In genomic region chr5:136566001-136566811, GRCm38 (mm10) we compare ENCODE assay signal across 8 mouse cellular contexts. TPM values are rescaled to one million over a fixed set of nuclear protein-coding genes. Genes with fewer than 3 reads are reported as not detected.
DNase-seq lines count a peak whose midpoint lies in the region; ATAC-seq and TF ChIP-seq lines count a peak whose summit lies in the region.

No protein-coding gene starts in this region.

- H3K4me2 ChIP-seq in forebrain, embryonic 15.5 days (replicated peaks): peak overlapping the region; percentile 95
- peak overlapping the region; percentile 99 for H3K4me2 ChIP-seq in lung, embryonic 14.5 days
- H3K4me2 ChIP-seq in neural tube, embryonic 15.5 days: peak overlapping the region; percentile 98

- H3K27me3 ChIP-seq in E14TG2a.4 (ENCODE audit: insufficient read depth, low read length): peaks cover 50% of the 10 kb centered on the region
- H3K27me3 ChIP-seq in forebrain, embryonic 15.5 days: peaks cover 29% of the 10 kb centered on the region
- peaks cover 22% of the 10 kb centered on the region for H3K27me3 ChIP-seq in lung, embryonic 14.5 days (ENCODE audit: insufficient read depth, low read length)
- H3K27me3 ChIP-seq in neural tube, embryonic 15.5 days (replicated peaks): peaks cover 8% of the 10 kb centered on the region; the same call in 1 of the 2 replicates

- WGBS in forebrain, embryonic 15.5 days: under 1% methylated on average over 75 of the region's 79 CpGs
- under 1% methylated on average over 55 of the region's 79 CpGs for WGBS in lung, embryonic 14.5 days
- under 1% methylated on average over 56 of the region's 79 CpGs for WGBS in neural tube, embryonic 15.5 days

- no peaks in the 10 kb centered on the region for H3K36me3 ChIP-seq in E14TG2a.4 (ENCODE audit: insufficient read depth, low read length)
- no peaks in the 10 kb centered on the region for H3K36me3 ChIP-seq in forebrain, embryonic 15.5 days
- no peaks in the 10 kb centered on the region for H3K36me3 ChIP-seq in lung, embryonic 14.5 days (ENCODE audit: insufficient read depth)
- H3K36me3 ChIP-seq in neural tube, embryonic 15.5 days: no peaks in the 10 kb centered on the region

- peak; percentile 66 for DNase-seq in cerebellum, adult 11 months
- DNase-seq in heart, postnatal 14 days: peak; percentile 72 to 80
- DNase-seq in kidney, postnatal 4 days: peak; percentile 72 to 80
- DNase-seq in lung, embryonic 14.5 days: peak; percentile 77
- DNase-seq in testis, postnatal 10 days (ENCODE audit: low spot score): peak; percentile 68

- peak overlapping the region; percentile 90 for H3K9ac ChIP-seq in forebrain, embryonic 15.5 days (replicated peaks)
- peak overlapping the region; percentile 75 for H3K9ac ChIP-seq in lung, embryonic 14.5 days
- peak overlapping the region; percentile 97 for H3K9ac ChIP-seq in neural tube, embryonic 15.5 days (replicated peaks)

- intact Hi-C loops in heart, postnatal 14 days (cut with DNase I): loop anchor here (5.0 kb wide), 4 partner anchors 94 to 284 kb away; no protein-coding TSS in a partner anchor

- H3K4me3 ChIP-seq in E14TG2a.4 (replicated peaks; ENCODE audit: low read length): peak overlapping the region; percentile 98
- H3K4me3 ChIP-seq in forebrain, embryonic 15.5 days: peak overlapping the region; percentile 76
- H3K4me3 ChIP-seq in lung, embryonic 14.5 days (ENCODE audit: low read depth, low read length): peak overlapping the region; percentile 64
- peak overlapping the region; percentile 98 for H3K4me3 ChIP-seq in neural tube, embryonic 15.5 days (replicated peaks)

- peak; percentile 38 for ATAC-seq in forebrain, embryonic 15.5 days (replicated peaks)
- ATAC-seq in lung, embryonic 14.5 days (ENCODE audit: insufficient read depth): peak; percentile 48
- ATAC-seq in neural tube, embryonic 15.5 days (ENCODE audit: low FRiP score): peak; percentile 51

- peak overlapping the region; percentile 96 for H3K27ac ChIP-seq in forebrain, embryonic 15.5 days (replicated peaks)
- H3K27ac ChIP-seq in lung, embryonic 14.5 days (ENCODE audit: low read depth): peak overlapping the region; percentile 93
- H3K27ac ChIP-seq in neural tube, embryonic 15.5 days (replicated peaks): peak overlapping the region; percentile 97

- H3K4me1 ChIP-seq in E14TG2a.4 (replicated peaks; ENCODE audit: low read depth, low read length): peaks cover 56% of the 10 kb centered on the region
- peaks cover 50% of the 10 kb centered on the region for H3K4me1 ChIP-seq in forebrain, embryonic 15.5 days
- H3K4me1 ChIP-seq in lung, embryonic 14.5 days (ENCODE audit: insufficient read depth): peaks cover 15% of the 10 kb centered on the region
- peaks cover 44% of the 10 kb centered on the region for H3K4me1 ChIP-seq in neural tube, embryonic 15.5 days

- H3K9me3 ChIP-seq in E14TG2a.4 (ENCODE audit: low read length): no peaks in the 10 kb centered on the region
- H3K9me3 ChIP-seq in forebrain, embryonic 15.5 days: no peaks in the 10 kb centered on the region
- no peaks in the 10 kb centered on the region for H3K9me3 ChIP-seq in lung, embryonic 14.5 days (ENCODE audit: low read depth, low read length)
- H3K9me3 ChIP-seq in neural tube, embryonic 15.5 days (replicated peaks): no peaks in the 10 kb centered on the region

- TF ChIP-seq CTCF in E14TG2a.4 (conservative IDR thresholded peaks at IDR 0.05; ENCODE audit: low read length): no peak
- no peak for TF ChIP-seq CTCF in lung, embryonic 14.5 days (IDR thresholded peaks at IDR 0.05; ENCODE audit: low read depth)

RNA-seq across cellular contexts. Expression of gene Cux1, which starts 1.1 kb away (rescaled TPM):
- polyA plus RNA-seq in forebrain, embryonic 15.5 days (2015; fragmentation: Nextera tagmentation; extraction: Ambion mirVana): 144 and 146 TPM in 2 replicates
- total RNA-seq in heart, postnatal 14 days (2021): 100 to 1,000 TPM; 106 to 108 TPM
- 99.5 and 104 TPM in 2 replicates for polyA plus RNA-seq in lung, embryonic 14.5 days (2014; fragmentation: Nextera tagmentation; extraction: Ambion mirVana)
- polyA plus RNA-seq in neural tube, embryonic 15.5 days (2015; fragmentation: Nextera tagmentation; extraction: Ambion mirVana): 87.8 and 96.6 TPM in 2 replicates

Comparison
In these comparisons a context has a peak if more than half of its experiments do, and no peak if none do; other contexts are left out.
1. Peak in every context shown above with its lines: DNase-seq, ATAC-seq, H3K4me3 ChIP-seq and H3K27ac ChIP-seq.